Mouse (Mus musculus) T-helper 17 cell (primary cell): Measurements from ENCODE around the gene Efna1.

Source experiments
- in situ Hi-C, 2 experiments: fragments of 300-600 bp; cut with MboI, MseI; formaldehyde crosslinking; loops; 1 replicate in 1 of 2; 2 replicates in 1 of 2; pipeline ENCODE4 v1.15.1; 2025; ENCODE audit warnings: high pct_unique_total_duplicates in 2 of 2

Efna1 gene

GRCm38 (mm10) chr3:89280606-89281511 is at the start of gene Efna1:
Gene Efna1 (minus strand): TSS chr3:89281142.
- in situ Hi-C loops, result loop anchor here (5.0 kb wide), 1 partner anchor 34 kb away; the partner anchor contains the start of genes Krtcap2 (in 2 of the 2) and Trim46 (in 2 of the 2)

- in situ Hi-C loops, result no loop called here
These were observed 49.4 kb upstream of the Efna1 start for GRCm38 (mm10) chr3:89330346-89330745.

- in situ Hi-C loops, result no loop called here
These were observed 47.7 kb upstream of the Efna1 start for GRCm38 (mm10) chr3:89328623-89329022.

- in situ Hi-C loops, result no loop called here
These were observed 46.5 kb upstream of the Efna1 start for GRCm38 (mm10) chr3:89327371-89327870.

GRCm38 (mm10) chr3:89325882-89326281 is 44.9 kb upstream of the Efna1 start:
- in situ Hi-C loops, result no loop called here

GRCm38 (mm10) chr3:89322514-89323165 is 41.7 kb upstream of the Efna1 start, which contains the start of gene Efna3:
Gene Efna3 (minus strand): TSS chr3:89322965.
- in situ Hi-C loops, result no loop called here

GRCm38 (mm10) chr3:89322131-89322500 is 41.2 kb upstream of the Efna1 start:
- in situ Hi-C loops, result no loop called here

- in situ Hi-C loops, result no loop called here
These were observed 40.5 kb upstream of the Efna1 start for GRCm38 (mm10) chr3:89321183-89322130.

GRCm38 (mm10) chr3:89320581-89321182 is 39.7 kb upstream of the Efna1 start:
- in situ Hi-C loops, result no loop called here

- in situ Hi-C loops, result loop anchor here in 1 of 2 experiments (5.0 kb wide), 2 partner anchors 72 to 163 kb away; partner anchors contain the start of genes Krtcap2 and Trim46
These were observed 38.8 kb upstream of the Efna1 start for GRCm38 (mm10) chr3:89319591-89320350.

- in situ Hi-C loops, result loop anchor here in 1 of 2 experiments (5.0 kb wide), 2 partner anchors 72 to 163 kb away; partner anchors contain the start of genes Krtcap2 and Trim46
These were observed 38.1 kb upstream of the Efna1 start for GRCm38 (mm10) chr3:89318971-89319590.

GRCm38 (mm10) chr3:89318316-89318715 is 37.4 kb upstream of the Efna1 start:
- in situ Hi-C loops, result loop anchor here in 1 of 2 experiments (5.0 kb wide), 2 partner anchors 71 to 164 kb away; partner anchors contain the start of genes Krtcap2 and Trim46

GRCm38 (mm10) chr3:89317246-89317645 is 36.3 kb upstream of the Efna1 start:
- in situ Hi-C loops, result loop anchor here in 1 of 2 experiments (5.0 kb wide), 2 partner anchors 70 to 165 kb away; partner anchors contain the start of genes Krtcap2 and Trim46

GRCm38 (mm10) chr3:89316833-89317232 is 35.9 kb upstream of the Efna1 start:
- in situ Hi-C loops, result loop anchor here in 1 of 2 experiments (5.0 kb wide), 2 partner anchors 70 to 165 kb away; partner anchors contain the start of genes Krtcap2 and Trim46

GRCm38 (mm10) chr3:89315930-89316831 is 35.2 kb upstream of the Efna1 start:
- in situ Hi-C loops, result loop anchor here in 1 of 2 experiments (5.0 kb wide), 2 partner anchors 69 to 166 kb away; partner anchors contain the start of genes Krtcap2 and Trim46

- in situ Hi-C loops, result loop anchor here in 1 of 2 experiments (5.0 kb wide), 2 partner anchors 68 to 167 kb away; partner anchors contain the start of genes Krtcap2 and Trim46
These were observed 34.4 kb upstream of the Efna1 start for GRCm38 (mm10) chr3:89315195-89315929.

- in situ Hi-C loops, result loop anchor here in 1 of 2 experiments (5.0 kb wide), 2 partner anchors 67 to 168 kb away; partner anchors contain the start of genes Krtcap2 and Trim46
These were observed 33.8 kb upstream of the Efna1 start for GRCm38 (mm10) chr3:89314791-89315190.
